Mouse (Mus musculus) layer of hippocampus, adult 2 months (tissue): ENCODE data around the gene Gmip. TPM values are rescaled to one million over a fixed set of nuclear protein-coding genes. Genes with fewer than 3 reads are reported as not detected.
A peak's percentile ranks its signal among the peaks of the same experiment; 100 is the strongest.

Experiments
- DNase-seq, 2 experiments: peaks; one replicate each; pipeline ENCODE4 v3.0.0; 2022; ENCODE audit warnings: low spot score in 2 of 2
- H3K27ac ChIP-seq: fragments of 200-600 bp; 2 replicates; pipeline ENCODE4 v1.8.1; 2022
- H3K4me3 ChIP-seq: fragments of 200-600 bp; 2 replicates; pipeline ENCODE4 v1.8.1; 2022; ENCODE audit warnings: mild to moderate bottlenecking
- CTCF ChIP-seq: fragments of 200-600 bp; conservative IDR thresholded peaks from 2 replicates; pipeline ENCODE4 v1.8.1; 2022; ENCODE audit warnings: antibody characterized with exemption, mild to moderate bottlenecking, moderate library complexity
- total RNA-seq, 2 experiments: library from RNA; stranded (reverse); gene quantifications; 2 replicates each; pipeline ENCODE4 v1.2.3; 2021

Gene Gmip
- total RNA-seq, 2 experiments from 2014 or later: 11.1 to 15.7 TPM

- Histone ChIP-seq H3K4me3 (no peak overlapping the region), H3K27ac (no peak overlapping the region)
- DNase-seq: no peak
- TF ChIP-seq CTCF: no peak
These were observed 42.5 kb downstream of the Gmip start for GRCm38 (mm10) chr8:69850926-69851506.

- Histone ChIP-seq H3K4me3 (no peak overlapping the region), H3K27ac (no peak overlapping the region)
- no peak for TF ChIP-seq CTCF
- no peak for DNase-seq
These were observed 45.4 kb downstream of the Gmip start for GRCm38 (mm10) chr8:69853869-69854268.

- TF ChIP-seq CTCF: peak; percentile 51
- no peak overlapping the region for H3K4me3 ChIP-seq
- no peak overlapping the region for H3K27ac ChIP-seq
- no peak for DNase-seq
These were observed 52.3 kb downstream of the Gmip start for GRCm38 (mm10) chr8:69860807-69861206.

- no peak for DNase-seq
- H3K4me3 ChIP-seq: no peak overlapping the region
- no peak for TF ChIP-seq CTCF
- H3K27ac ChIP-seq: no peak overlapping the region
These were observed 52.8 kb downstream of the Gmip start for GRCm38 (mm10) chr8:69861251-69861650.

- TF ChIP-seq CTCF: no peak
- no peak for DNase-seq
- Histone ChIP-seq H3K27ac (no peak overlapping the region), H3K4me3 (no peak overlapping the region)
These were observed 55.0 kb downstream of the Gmip start for GRCm38 (mm10) chr8:69863387-69864020.

- Histone ChIP-seq H3K4me3 (no peak overlapping the region), H3K27ac (no peak overlapping the region)
- DNase-seq: no peak
- no peak for TF ChIP-seq CTCF
These were observed 55.7 kb downstream of the Gmip start for GRCm38 (mm10) chr8:69864180-69864579.

- no peak for DNase-seq
These were observed 59.3 kb downstream of the Gmip start for GRCm38 (mm10) chr8:69867696-69868326.

GRCm38 (mm10) chr8:69870003-69870765 lies 61.7 kb downstream of the Gmip start:
- no peak for TF ChIP-seq CTCF
- Histone ChIP-seq H3K27ac (no peak overlapping the region), H3K4me3 (no peak overlapping the region)
- no peak for DNase-seq

More at GRCm38 (mm10) chr8:69867696-69868326, 59.3 kb downstream of the Gmip start:
- TF ChIP-seq CTCF: no peak
- Histone ChIP-seq H3K4me3 (no peak overlapping the region), H3K27ac (no peak overlapping the region)

- no peak for DNase-seq
- TF ChIP-seq CTCF: no peak
- H3K27ac ChIP-seq: no peak overlapping the region
- no peak overlapping the region for H3K4me3 ChIP-seq
These were observed 62.4 kb downstream of the Gmip start for GRCm38 (mm10) chr8:69870907-69871306.

Other genes starting within 250 kb of the Gmip start
- 10 to 100 TPM; 19.1 to 19.8 TPM for gene Zfp868, start 183.1 kb upstream of the Gmip start, total RNA-seq
- gene Zfp964, start 154.2 kb upstream of the Gmip start, total RNA-seq: 1 to 10 TPM; 4.8 to 5.6 TPM
- gene Zfp869, start 98.0 kb upstream of the Gmip start, total RNA-seq: 10 to 100 TPM; 20.1 to 20.6 TPM
- gene Zfp963, start 58.7 kb upstream of the Gmip start, total RNA-seq: 1 to 10 TPM; 4.3 to 5.1 TPM
- gene Gm20422, start 33.8 kb upstream of the Gmip start, total RNA-seq: 1 to 10 TPM; 2.8 to 3.5 TPM
- gene Atp13a1, start 17.5 kb upstream of the Gmip start, total RNA-seq: 10 to 100 TPM; 40.3 to 41.3 TPM
- gene Zfp866, start 17.5 kb upstream of the Gmip start, total RNA-seq: 10 to 100 TPM; 28.2 to 28.5 TPM
- gene Lpar2, start 13.8 kb downstream of the Gmip start, total RNA-seq: under 1 TPM; 0.47 to 0.64 TPM
- 10 to 100 TPM; 15.1 to 18.3 TPM for gene Pbx4, start 23.8 kb downstream of the Gmip start, total RNA-seq
- under 1 TPM; 0.69 to 0.72 TPM for gene Cilp2, start 79.0 kb downstream of the Gmip start, total RNA-seq
- under 1 TPM in 1 of 2 experiments, not detected in 1; 0.64 TPM for gene Tssk6, start 93.5 kb downstream of the Gmip start, total RNA-seq
- 100 to 1,000 TPM; 154 to 157 TPM for gene Ndufa13, start 93.9 kb downstream of the Gmip start, total RNA-seq
- 10 to 100 TPM; 29.3 to 32.5 TPM for gene Yjefn3, start 94.0 kb downstream of the Gmip start, total RNA-seq
- gene Gatad2a, start 187.7 kb downstream of the Gmip start, total RNA-seq: 10 to 100 TPM; 29.7 to 32.4 TPM
- gene Mau2, start 234.1 kb downstream of the Gmip start, total RNA-seq: 10 to 100 TPM; 73.6 to 74.3 TPM
- gene Sugp1, start 234.1 kb downstream of the Gmip start, total RNA-seq: 10 to 100 TPM; 56.1 to 56.9 TPM